Mouse (Mus musculus) cortical plate, adult 2 months (tissue): Measurements from ENCODE around the gene Adh6b.

ENCODE experiments used
- CTCF ChIP-seq: fragments of 200-500 bp; IDR thresholded peaks from 2 replicates; pipeline ENCODE4 v1.5.1; 2011; ENCODE audit warnings: mild to moderate bottlenecking, control low read depth, low read length; ENCODE audit not compliant: insufficient read depth; ENCODE audit errors: extremely low read depth
- POLR2A ChIP-seq: fragments of 200-500 bp; IDR thresholded peaks from 2 replicates; pipeline ENCODE4 v1.6.1; 2011; ENCODE audit warnings: mild to moderate bottlenecking, low read length, control low read depth; ENCODE audit not compliant: insufficient read depth; ENCODE audit errors: extremely low read depth

GRCm38 (mm10) chr3:138335566-138335965, 6.0 kb upstream of the Adh6b start:
- TF ChIP-seq CTCF (no peak), POLR2A (no peak)
